Mouse (Mus musculus): ENCODE measurements around the gene Serpini1. TPM values are rescaled to one million over a fixed set of nuclear protein-coding genes. Genes with fewer than 3 reads are reported as not detected.

Serpini1 gene
- total and polyA plus RNA-seq, 2 experiments from 2014 or later, result 112 to 117 TPM

GRCm38 (mm10) chr3:75655578-75656344 lies 98.4 kb downstream of the Serpini1 start:
- TF ChIP-seq CTCF (IDR thresholded peaks at IDR 0.05; ENCODE audit: low read depth), result no peak
- 75% methylated on average over 6 of the region's 6 CpGs for WGBS
- Histone ChIP-seq H3K4me3 (ENCODE audit: low read depth, low read length) (no peak overlapping the region), H3K36me3 (ENCODE audit: insufficient read depth) (no peaks in the 10 kb centered on the region), H3K4me1 (ENCODE audit: insufficient read depth) (no peaks in the 10 kb centered on the region), H3K27ac (ENCODE audit: low read depth, low read length) (no peak overlapping the region), H3K9ac (no peak overlapping the region), H3K4me2 (ENCODE audit: low read depth) (no peak overlapping the region), H3K27me3 (ENCODE audit: insufficient read depth, low read length) (no peaks in the 10 kb centered on the region), H3K9me3 (ENCODE audit: low read length) (no peaks in the 10 kb centered on the region)
- no peak for DNase-seq
- no peak for ATAC-seq

DNA sequence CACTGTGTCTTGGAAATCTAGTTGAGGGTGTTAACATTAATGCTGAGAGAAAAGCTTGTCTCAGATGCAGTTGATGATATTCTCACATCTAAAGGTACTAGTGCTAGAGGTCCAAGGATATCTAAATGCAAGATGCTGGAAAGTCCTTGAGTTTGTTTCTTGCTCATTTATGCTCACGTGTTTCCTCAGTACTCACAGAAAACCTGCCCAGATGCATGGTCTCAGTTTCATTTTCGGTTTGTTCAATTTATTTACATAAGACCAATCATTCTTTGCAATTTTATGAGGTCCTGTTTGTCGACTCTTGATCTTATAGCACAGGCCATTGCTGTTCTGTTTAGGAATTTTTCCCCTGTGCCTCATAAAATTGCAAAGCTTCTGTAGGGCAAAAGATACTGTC lies 109.6 kb downstream of the Serpini1 start:
- Histone ChIP-seq H3K9me3 (ENCODE audit: low read length) (no peaks in the 10 kb centered on the region), H3K27me3 (ENCODE audit: insufficient read depth, low read length) (no peaks in the 10 kb centered on the region), H3K4me1 (ENCODE audit: insufficient read depth) (no peaks in the 10 kb centered on the region), H3K9ac (no peak overlapping the region), H3K27ac (ENCODE audit: low read depth, low read length) (no peak overlapping the region), H3K4me3 (ENCODE audit: low read depth, low read length) (no peak overlapping the region), H3K36me3 (ENCODE audit: insufficient read depth) (no peaks in the 10 kb centered on the region), H3K4me2 (ENCODE audit: low read depth) (no peak overlapping the region)
- ATAC-seq (no peak), DNase-seq (no peak)
- no peak for TF ChIP-seq CTCF (IDR thresholded peaks at IDR 0.05; ENCODE audit: low read depth)
- WGBS, result 85% methylated on average over 3 of the region's 3 CpGs

- WGBS, result 69% methylated on average over 1 of the region's 1 CpGs
- no peak for ATAC-seq
- no peaks in the 10 kb centered on the region for H3K36me3 ChIP-seq (ENCODE audit: insufficient read depth)
- no peaks in the 10 kb centered on the region for H3K27me3 ChIP-seq (ENCODE audit: insufficient read depth, low read length)
- no peaks in the 10 kb centered on the region for H3K9me3 ChIP-seq (ENCODE audit: low read length)
- H3K4me1 ChIP-seq (ENCODE audit: insufficient read depth), result no peaks in the 10 kb centered on the region
- no peak overlapping the region for H3K9ac ChIP-seq
- DNase-seq, result no peak
- no peak overlapping the region for H3K27ac ChIP-seq (ENCODE audit: low read depth, low read length)
- H3K4me3 ChIP-seq (ENCODE audit: low read depth, low read length), result no peak overlapping the region
- no peak overlapping the region for H3K4me2 ChIP-seq (ENCODE audit: low read depth)
- no peak for TF ChIP-seq CTCF (IDR thresholded peaks at IDR 0.05; ENCODE audit: low read depth)
These were observed 113.1 kb downstream of the Serpini1 start for GRCm38 (mm10) chr3:75670425-75670824.

- H3K27me3 ChIP-seq (ENCODE audit: insufficient read depth, low read length), result no peaks in the 10 kb centered on the region
- no peak for TF ChIP-seq CTCF (IDR thresholded peaks at IDR 0.05; ENCODE audit: low read depth)
- DNase-seq (no peak), ATAC-seq (no peak)
- no peak overlapping the region for H3K4me3 ChIP-seq (ENCODE audit: low read depth, low read length)
- no peak overlapping the region for H3K27ac ChIP-seq (ENCODE audit: low read depth, low read length)
- no peaks in the 10 kb centered on the region for H3K36me3 ChIP-seq (ENCODE audit: insufficient read depth)
- H3K9me3 ChIP-seq (ENCODE audit: low read length), result no peaks in the 10 kb centered on the region
- H3K4me2 ChIP-seq (ENCODE audit: low read depth), result no peak overlapping the region
- H3K4me1 ChIP-seq (ENCODE audit: insufficient read depth), result no peaks in the 10 kb centered on the region
- no peak overlapping the region for H3K9ac ChIP-seq
These were observed 125.5 kb downstream of the Serpini1 start for GRCm38 (mm10) chr3:75682881-75683280.

- Histone ChIP-seq H3K27ac (ENCODE audit: low read depth, low read length) (no peak overlapping the region), H3K9ac (no peak overlapping the region), H3K27me3 (ENCODE audit: insufficient read depth, low read length) (no peaks in the 10 kb centered on the region), H3K9me3 (ENCODE audit: low read length) (no peaks in the 10 kb centered on the region), H3K4me2 (ENCODE audit: low read depth) (no peak overlapping the region), H3K4me1 (ENCODE audit: insufficient read depth) (no peaks in the 10 kb centered on the region), H3K36me3 (ENCODE audit: insufficient read depth) (no peaks in the 10 kb centered on the region), H3K4me3 (ENCODE audit: low read depth, low read length) (no peak overlapping the region)
- 75% methylated on average over 2 of the region's 2 CpGs for WGBS
- DNase-seq, result no peak
- no peak for TF ChIP-seq CTCF (IDR thresholded peaks at IDR 0.05; ENCODE audit: low read depth)
- no peak for ATAC-seq
These were observed 129.4 kb downstream of the Serpini1 start for GRCm38 (mm10) chr3:75686775-75687174.

GRCm38 (mm10) chr3:75687187-75687825 lies 130.0 kb downstream of the Serpini1 start:
- no peak overlapping the region for H3K9ac ChIP-seq
- 75% methylated on average over 3 of the region's 3 CpGs for WGBS
- no peaks in the 10 kb centered on the region for H3K27me3 ChIP-seq (ENCODE audit: insufficient read depth, low read length)
- H3K4me3 ChIP-seq (ENCODE audit: low read depth, low read length), result no peak overlapping the region
- H3K9me3 ChIP-seq (ENCODE audit: low read length), result no peaks in the 10 kb centered on the region
- H3K36me3 ChIP-seq (ENCODE audit: insufficient read depth), result no peaks in the 10 kb centered on the region
- H3K4me1 ChIP-seq (ENCODE audit: insufficient read depth), result no peaks in the 10 kb centered on the region
- ATAC-seq (no peak), DNase-seq (no peak)
- H3K27ac ChIP-seq (ENCODE audit: low read depth, low read length), result no peak overlapping the region
- no peak for TF ChIP-seq CTCF (IDR thresholded peaks at IDR 0.05; ENCODE audit: low read depth)
- H3K4me2 ChIP-seq (ENCODE audit: low read depth), result no peak overlapping the region

- Histone ChIP-seq H3K27ac (ENCODE audit: low read depth, low read length) (no peak overlapping the region), H3K4me1 (ENCODE audit: insufficient read depth) (no peaks in the 10 kb centered on the region), H3K4me3 (ENCODE audit: low read depth, low read length) (no peak overlapping the region), H3K27me3 (ENCODE audit: insufficient read depth, low read length) (no peaks in the 10 kb centered on the region), H3K9ac (no peak overlapping the region), H3K36me3 (ENCODE audit: insufficient read depth) (no peaks in the 10 kb centered on the region), H3K9me3 (ENCODE audit: low read length) (no peaks in the 10 kb centered on the region), H3K4me2 (ENCODE audit: low read depth) (no peak overlapping the region)
- ATAC-seq (no peak), DNase-seq (no peak)
- no peak for TF ChIP-seq CTCF (IDR thresholded peaks at IDR 0.05; ENCODE audit: low read depth)
These were observed 133.0 kb downstream of the Serpini1 start for GRCm38 (mm10) chr3:75690321-75690720.
